Mouse (Mus musculus) urinary bladder, postnatal 0 days (tissue): Measurements from ENCODE around the gene Ggact. TPM values are rescaled to one million over a fixed set of nuclear protein-coding genes. Genes with fewer than 3 reads are reported as not detected.

Experiments used
- polyA plus RNA-seq: library from polyadenylated mRNA; unstranded; fragments of >200 nt; fragmentation: Nextera tagmentation; extraction: Ambion mirVana; gene quantifications from 2 replicates; pipeline ENCODE4 v1.2.1, GENCODE M21; 2015

Ggact gene
- 15.0 and 18.0 TPM in 2 replicates for polyA plus RNA-seq

DNA sequence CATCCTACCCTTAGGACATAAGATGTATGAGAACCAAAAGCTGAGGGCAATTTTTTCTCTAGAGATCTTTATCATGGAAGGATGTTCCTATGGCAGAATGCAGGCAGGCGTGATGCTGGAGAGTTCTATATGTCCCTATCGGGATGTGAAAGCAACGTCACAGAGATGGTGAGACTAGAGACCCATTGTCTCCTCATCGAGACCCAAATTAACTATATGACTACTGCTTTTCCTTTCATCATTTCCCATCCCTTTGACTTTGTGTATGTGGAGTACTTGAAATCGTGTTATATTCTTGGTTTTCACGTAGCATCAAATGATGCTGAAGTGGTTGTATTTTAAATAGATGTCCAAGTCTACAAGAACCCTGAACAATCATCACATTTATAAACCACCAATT is at the start of gene Ggact:
Gene Ggact (minus strand): TSS at position 101 of the 400 bp plus-strand sequence.

Other genes starting within 250 kb of the Ggact start
- gene Tmtc4, start 70.3 kb upstream of the Ggact start, polyA plus RNA-seq: 9.3 and 11.1 TPM in 2 replicates